Mouse (Mus musculus): Measurements from ENCODE around the gene Gabpb2. TPM values are rescaled to one million over a fixed set of nuclear protein-coding genes. Genes with fewer than 3 reads are reported as not detected.
"Not testable (repeated sequence)": the region's sequence is repeated elsewhere in the genome, so short reads cannot be mapped to it uniquely, and the experiment has no call there.

Gene Gabpb2
- polyA plus RNA-seq, 1 experiment from 2014 or later, result 8.9 TPM

- 7% methylated on average over 5 of the region's 5 CpGs for WGBS
- no peak overlapping the region for H3K4me3 ChIP-seq (replicated peaks)
- H3K27ac ChIP-seq (replicated peaks), result no peak overlapping the region
- no peak overlapping the region for H3K9ac ChIP-seq
- 0 out of 2 replicates have a peak, but pooled peaks have one; percentile 52 for ATAC-seq (ENCODE audit: insufficient number of reproducible peaks, low FRiP score, low TSS enrichment, low read depth)
- H3K4me2 ChIP-seq (replicated peaks), result no peak overlapping the region
- no peaks in the 10 kb centered on the region for H3K9me3 ChIP-seq (replicated peaks)
- H3K27me3 ChIP-seq, result no peaks in the 10 kb centered on the region
- H3K36me3 ChIP-seq, result peaks cover 27% of the 10 kb centered on the region
- no peaks in the 10 kb centered on the region for H3K4me1 ChIP-seq
Observed at GRCm38 (mm10) chr3:95142617-95143011, 75.1 kb downstream of the Gabpb2 start.

DNA sequence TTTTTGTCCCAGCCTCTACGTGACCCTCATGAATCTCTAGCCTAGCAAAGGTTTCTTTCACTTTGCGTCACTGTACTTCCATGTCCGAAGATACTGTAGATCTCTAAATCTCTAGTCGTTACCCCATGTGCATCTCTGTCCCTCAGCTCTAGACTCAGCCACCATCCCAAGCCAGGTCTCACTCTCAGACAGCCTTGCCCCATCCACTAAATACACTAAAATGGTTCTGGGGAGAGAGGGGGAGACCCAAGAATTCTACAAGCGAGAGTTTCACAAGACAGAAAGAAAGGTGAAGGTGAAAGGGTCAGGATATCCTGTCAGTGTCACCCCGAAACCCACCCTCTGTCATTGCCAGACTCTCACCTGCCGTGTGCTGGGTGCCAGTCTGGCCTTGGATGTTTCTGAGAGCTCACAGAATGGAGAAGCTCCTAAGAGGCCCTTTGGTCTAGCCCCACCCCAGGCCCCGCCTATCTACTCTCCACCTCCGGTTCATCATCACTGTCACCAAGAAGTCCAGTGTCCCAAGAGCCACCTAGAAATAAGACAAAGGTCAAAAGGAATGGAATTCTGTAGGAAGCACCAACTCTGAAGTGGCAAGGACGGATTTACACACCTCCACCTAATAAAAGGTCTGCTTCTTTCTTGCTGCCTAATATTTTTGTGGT, 75.6 kb downstream of the Gabpb2 start, which contains the start of gene Tnfaip8l2:
Gene Tnfaip8l2, minus strand, starts transcription at position 409 of the 665 bp plus-strand sequence.
- 84% methylated on average over 10 of the region's 10 CpGs for WGBS
- Histone ChIP-seq H3K4me3 (replicated peaks) (no peak within 1 kb of the TSS), H3K9ac (no peak within 1 kb of the TSS), H3K9me3 (replicated peaks) (no peaks in the 10 kb centered on the region), H3K4me1 (no peaks in the 10 kb centered on the region), H3K27ac (replicated peaks) (no peak within 1 kb of the TSS), H3K36me3 (peaks cover 27% of the 10 kb centered on the region), H3K27me3 (no peaks in the 10 kb centered on the region), H3K4me2 (replicated peaks) (no peak within 1 kb of the TSS)
- no peak for ATAC-seq (ENCODE audit: insufficient number of reproducible peaks, low FRiP score, low TSS enrichment, low read depth)

DNA sequence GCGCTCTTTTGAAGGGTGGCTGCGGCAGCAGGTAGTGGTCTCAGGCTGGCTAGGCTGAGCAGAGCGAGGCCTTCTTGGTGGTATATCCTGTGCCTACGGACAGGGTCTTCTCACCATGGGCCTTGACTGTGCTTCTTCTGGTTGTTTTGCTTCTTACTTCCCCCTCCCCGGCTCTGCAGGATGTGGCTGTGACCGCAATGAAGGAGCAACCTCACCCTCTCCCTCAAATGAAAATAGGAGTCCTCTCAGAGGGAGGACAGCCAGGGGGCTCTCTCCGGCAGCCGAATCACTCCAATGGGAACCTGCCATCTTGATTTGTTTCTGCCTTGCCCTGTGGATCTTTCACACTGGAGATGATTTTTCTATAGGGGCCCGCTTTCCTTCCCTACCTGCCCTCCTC, 76.2 kb downstream of the Gabpb2 start:
- no peak overlapping the region for H3K4me2 ChIP-seq (replicated peaks)
- no peaks in the 10 kb centered on the region for H3K27me3 ChIP-seq
- no peak overlapping the region for H3K9ac ChIP-seq
- no peak for ATAC-seq (ENCODE audit: insufficient number of reproducible peaks, low FRiP score, low TSS enrichment, low read depth)
- no peak overlapping the region for H3K4me3 ChIP-seq (replicated peaks)
- peaks cover 27% of the 10 kb centered on the region for H3K36me3 ChIP-seq
- 90% methylated on average over 9 of the region's 9 CpGs for WGBS
- no peak overlapping the region for H3K27ac ChIP-seq (replicated peaks)
- no peaks in the 10 kb centered on the region for H3K4me1 ChIP-seq
- no peaks in the 10 kb centered on the region for H3K9me3 ChIP-seq (replicated peaks)

DNA sequence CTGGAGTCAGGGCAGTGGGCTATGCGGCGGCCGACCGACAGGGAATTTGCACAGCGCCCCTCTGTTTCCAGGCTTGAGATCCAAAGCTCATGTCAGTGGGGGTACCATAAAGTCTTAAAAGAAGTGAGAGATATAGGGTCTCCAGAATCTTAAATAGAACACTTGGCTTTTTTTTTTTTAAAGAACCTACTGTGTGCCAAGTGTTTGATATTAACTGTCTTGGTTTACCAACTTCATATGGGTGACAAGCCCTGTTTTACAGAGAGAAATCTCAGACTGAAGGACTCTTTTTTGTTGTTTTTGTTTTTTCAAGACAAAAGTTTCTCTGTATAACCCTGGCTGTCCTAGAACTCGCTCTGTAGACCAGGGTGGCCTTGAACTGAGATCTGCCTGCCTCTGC, 76.9 kb downstream of the Gabpb2 start:
- WGBS, result 91% methylated on average over 6 of the region's 6 CpGs
- H3K4me3 ChIP-seq (replicated peaks), result no peak overlapping the region
- no peak overlapping the region for H3K9ac ChIP-seq
- H3K4me1 ChIP-seq, result peaks cover 5% of the 10 kb centered on the region; the same call in 1 of the 2 replicates
- ATAC-seq (ENCODE audit: insufficient number of reproducible peaks, low FRiP score, low TSS enrichment, low read depth), result no peak
- H3K4me2 ChIP-seq (replicated peaks), result no peak overlapping the region
- H3K27ac ChIP-seq (replicated peaks), result no peak overlapping the region
- H3K36me3 ChIP-seq, result peaks cover 27% of the 10 kb centered on the region
- H3K9me3 ChIP-seq (replicated peaks), result no peaks in the 10 kb centered on the region
- H3K27me3 ChIP-seq, result no peaks in the 10 kb centered on the region

GRCm38 (mm10) chr3:95140289-95140595, 77.5 kb downstream of the Gabpb2 start:
- peaks cover 27% of the 10 kb centered on the region for H3K36me3 ChIP-seq
- peaks cover 10% of the 10 kb centered on the region for H3K4me1 ChIP-seq
- no peaks in the 10 kb centered on the region for H3K27me3 ChIP-seq
- no peaks in the 10 kb centered on the region for H3K9me3 ChIP-seq (replicated peaks)
- no peak overlapping the region for H3K9ac ChIP-seq
- no peak overlapping the region for H3K4me3 ChIP-seq (replicated peaks)
- H3K4me2 ChIP-seq (replicated peaks), result no peak overlapping the region
- ATAC-seq (ENCODE audit: insufficient number of reproducible peaks, low FRiP score, low TSS enrichment, low read depth), result no peak
- H3K27ac ChIP-seq (replicated peaks), result no peak overlapping the region
- WGBS, result 71% methylated on average over 18 of the region's 18 CpGs

- Histone ChIP-seq H3K36me3 (peaks cover 27% of the 10 kb centered on the region), H3K4me2 (replicated peaks) (no peak overlapping the region), H3K4me1 (peaks cover 14% of the 10 kb centered on the region), H3K4me3 (replicated peaks) (no peak overlapping the region), H3K9me3 (replicated peaks) (no peaks in the 10 kb centered on the region), H3K27me3 (no peaks in the 10 kb centered on the region), H3K9ac (no peak overlapping the region), H3K27ac (replicated peaks) (no peak overlapping the region)
- WGBS, result 73% methylated on average over 25 of the region's 25 CpGs
- ATAC-seq (ENCODE audit: insufficient number of reproducible peaks, low FRiP score, low TSS enrichment, low read depth), result no peak
Observed at GRCm38 (mm10) chr3:95139586-95140288, 78.0 kb downstream of the Gabpb2 start.

DNA sequence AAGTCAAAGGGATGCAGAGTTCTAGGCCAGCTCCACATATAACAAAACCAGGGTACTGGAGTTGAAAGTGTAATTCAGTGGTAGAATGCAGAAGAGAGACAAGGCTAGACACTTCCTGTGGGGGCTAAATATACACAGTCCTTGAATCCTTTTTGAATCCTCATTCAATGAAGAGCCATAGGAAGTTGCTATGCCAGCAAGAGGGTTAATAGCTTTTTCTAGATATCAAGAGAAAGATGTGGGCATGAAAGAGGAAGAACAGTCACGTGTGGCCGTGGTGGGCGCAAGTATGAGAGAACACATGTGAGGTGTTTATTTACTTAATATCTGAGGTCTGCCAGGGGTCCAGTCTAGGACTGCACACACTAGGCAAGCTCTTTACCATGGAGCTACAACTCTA, 81.4 kb downstream of the Gabpb2 start:
- H3K4me1 ChIP-seq, result peaks cover 19% of the 10 kb centered on the region
- 88% methylated on average over 3 of the region's 3 CpGs for WGBS
- no peak overlapping the region for H3K4me3 ChIP-seq (replicated peaks)
- no peak overlapping the region for H3K9ac ChIP-seq
- H3K9me3 ChIP-seq (replicated peaks), result no peaks in the 10 kb centered on the region
- H3K4me2 ChIP-seq (replicated peaks), result no peak overlapping the region
- H3K27ac ChIP-seq (replicated peaks), result no peak overlapping the region
- ATAC-seq (ENCODE audit: insufficient number of reproducible peaks, low FRiP score, low TSS enrichment, low read depth), result no peak
- H3K27me3 ChIP-seq, result no peaks in the 10 kb centered on the region
- peaks cover 31% of the 10 kb centered on the region for H3K36me3 ChIP-seq

- no peak for ATAC-seq (ENCODE audit: insufficient number of reproducible peaks, low FRiP score, low TSS enrichment, low read depth)
- H3K9ac ChIP-seq, result no peak overlapping the region
Observed at GRCm38 (mm10) chr3:95135433-95136052, 82.2 kb downstream of the Gabpb2 start.

GRCm38 (mm10) chr3:95135023-95135422, 82.7 kb downstream of the Gabpb2 start:
- Histone ChIP-seq H3K4me2 (replicated peaks) (peak overlapping the region; percentile 56), H3K9ac (peak overlapping the region; percentile 31; the same call in 1 of the 2 replicates), H3K4me1 (peaks cover 19% of the 10 kb centered on the region), H3K27ac (replicated peaks) (0 out of 2 replicates have a peak overlapping the region, but pooled peaks have one; percentile 39), H3K27me3 (no peaks in the 10 kb centered on the region), H3K4me3 (replicated peaks) (peak overlapping the region; percentile 37), H3K9me3 (replicated peaks) (no peaks in the 10 kb centered on the region), H3K36me3 (peaks cover 29% of the 10 kb centered on the region)
- WGBS, result 19% methylated on average over 6 of the region's 6 CpGs
- no peak for ATAC-seq (ENCODE audit: insufficient number of reproducible peaks, low FRiP score, low TSS enrichment, low read depth)

More at GRCm38 (mm10) chr3:95135433-95136052, 82.2 kb downstream of the Gabpb2 start:
- H3K4me1 ChIP-seq, result peaks cover 19% of the 10 kb centered on the region
- no peaks in the 10 kb centered on the region for H3K27me3 ChIP-seq
- H3K4me2 ChIP-seq (replicated peaks), result peak overlapping the region; percentile 56
- H3K4me3 ChIP-seq (replicated peaks), result peak overlapping the region; percentile 37
- H3K9me3 ChIP-seq (replicated peaks), result no peaks in the 10 kb centered on the region
- WGBS, result 74% methylated on average over 7 of the region's 7 CpGs
- H3K36me3 ChIP-seq, result peaks cover 30% of the 10 kb centered on the region
- no peak overlapping the region; the same call in 1 of the 2 replicates for H3K27ac ChIP-seq (replicated peaks)

DNA sequence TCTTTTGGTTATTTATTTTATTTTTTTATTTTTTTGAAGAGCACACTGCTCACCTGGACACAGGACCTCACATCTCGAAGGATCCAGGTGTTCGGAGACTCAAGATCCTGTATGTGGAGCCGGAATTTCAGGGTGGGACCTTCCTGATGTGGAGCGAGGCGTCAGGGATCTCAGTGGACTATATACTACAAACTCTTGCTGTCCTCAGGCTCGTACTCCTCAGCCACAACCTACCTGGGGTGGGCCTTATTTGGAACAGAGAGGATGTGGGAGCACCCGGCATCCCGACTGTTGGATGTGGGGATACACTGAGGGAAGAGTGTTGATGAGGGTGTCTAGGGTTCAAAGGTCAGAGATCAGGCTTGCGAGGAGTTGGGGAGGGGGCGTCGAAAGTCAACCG, 83.6 kb downstream of the Gabpb2 start:
- not testable (repeated sequence) for H3K27ac ChIP-seq (replicated peaks); H3K9me3 ChIP-seq (replicated peaks); H3K27me3 ChIP-seq; H3K4me2 ChIP-seq (replicated peaks); H3K9ac ChIP-seq
- Histone ChIP-seq H3K4me3 (replicated peaks) (peak overlapping the region; percentile 56), H3K36me3 (peaks cover 31% of the 10 kb centered on the region), H3K4me1 (peaks cover 19% of the 10 kb centered on the region)
- WGBS, result no CpG with 5 or more reads among the region's 12 CpGs
- ATAC-seq (ENCODE audit: insufficient number of reproducible peaks, low FRiP score, low TSS enrichment, low read depth), result peak; percentile 15

DNA sequence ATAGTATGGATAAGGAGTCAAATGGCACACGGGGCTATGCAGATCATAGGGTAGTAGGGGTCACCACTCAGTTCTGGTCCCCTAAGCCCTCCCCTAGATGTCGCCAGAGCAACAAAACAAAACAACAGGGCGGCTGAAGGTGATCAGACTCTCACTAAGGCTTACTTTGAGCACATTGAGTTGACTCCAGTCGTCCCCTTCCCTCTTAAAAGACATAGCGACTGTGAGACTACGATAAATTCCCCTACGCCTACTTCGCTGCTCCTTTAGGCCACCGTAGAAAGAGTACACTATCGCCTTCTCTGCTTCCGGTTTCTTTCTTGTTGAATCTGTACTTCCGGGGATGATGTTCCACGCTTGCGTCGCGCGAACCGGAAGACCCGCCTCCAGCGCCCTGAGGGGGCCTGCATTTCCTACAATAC, 84.0 kb downstream of the Gabpb2 start, which contains the start of the genes Scnm1 and Lysmd1:
Gene Scnm1, minus strand, starts transcription at position 332 of the 422 bp plus-strand sequence.
Gene Lysmd1, plus strand, starts transcription at position 409 of the 422 bp plus-strand sequence.
- under 1% methylated on average over 20 of the region's 20 CpGs for WGBS
- Histone ChIP-seq H3K36me3 (peaks cover 31% of the 10 kb centered on the region), H3K9ac (peak within 1 kb of the TSS; percentile 75), H3K4me1 (peaks cover 19% of the 10 kb centered on the region), H3K27me3 (no peaks in the 10 kb centered on the region), H3K27ac (replicated peaks) (peak within 1 kb of the TSS; percentile 73), H3K4me2 (replicated peaks) (peak within 1 kb of the TSS; percentile 81), H3K4me3 (replicated peaks) (peak within 1 kb of the TSS; percentile 56), H3K9me3 (replicated peaks) (no peaks in the 10 kb centered on the region)
- peak; percentile 88 for ATAC-seq (ENCODE audit: insufficient number of reproducible peaks, low FRiP score, low TSS enrichment, low read depth)
